Mouse (Mus musculus): ENCODE results near the gene Axdnd1. TPM values are rescaled to one million over a fixed set of nuclear protein-coding genes. Genes with fewer than 3 reads are reported as not detected.

The Axdnd1 gene
- polyA plus RNA-seq, 1 experiment = 0.20 TPM

GRCm38 (mm10) chr1:156442776-156443175 lies 21.8 kb upstream of the Axdnd1 start:
- WGBS = 65% methylated on average over 6 of the region's 6 CpGs
- Histone ChIP-seq H3K4me1 (ENCODE audit: control insufficient read depth, insufficient read depth, low read length) (no peaks in the 10 kb centered on the region; the same call in 1 of the 2 replicates), H3K4me3 (replicated peaks; ENCODE audit: extremely low read depth, low read depth, low read length) (no peak overlapping the region)
- TF ChIP-seq POLR2A (IDR thresholded peaks at IDR 0.05; ENCODE audit: borderline replicate concordance, extremely low read depth, low read depth, low read length) (no peak), CTCF (IDR thresholded peaks at IDR 0.05; ENCODE audit: insufficient read depth, low read length) (no peak)
- DNase-seq = no peak

GRCm38 (mm10) chr1:156442266-156442665 lies 21.3 kb upstream of the Axdnd1 start:
- 90% methylated on average over 12 of the region's 12 CpGs for WGBS
- H3K4me1 ChIP-seq (ENCODE audit: control insufficient read depth, insufficient read depth, low read length) = no peaks in the 10 kb centered on the region; the same call in 1 of the 2 replicates
- DNase-seq = no peak
- no peak for TF ChIP-seq POLR2A (IDR thresholded peaks at IDR 0.05; ENCODE audit: borderline replicate concordance, extremely low read depth, low read depth, low read length)
- TF ChIP-seq CTCF (IDR thresholded peaks at IDR 0.05; ENCODE audit: insufficient read depth, low read length) = no peak
- H3K4me3 ChIP-seq (replicated peaks; ENCODE audit: extremely low read depth, low read depth, low read length) = no peak overlapping the region

DNA sequence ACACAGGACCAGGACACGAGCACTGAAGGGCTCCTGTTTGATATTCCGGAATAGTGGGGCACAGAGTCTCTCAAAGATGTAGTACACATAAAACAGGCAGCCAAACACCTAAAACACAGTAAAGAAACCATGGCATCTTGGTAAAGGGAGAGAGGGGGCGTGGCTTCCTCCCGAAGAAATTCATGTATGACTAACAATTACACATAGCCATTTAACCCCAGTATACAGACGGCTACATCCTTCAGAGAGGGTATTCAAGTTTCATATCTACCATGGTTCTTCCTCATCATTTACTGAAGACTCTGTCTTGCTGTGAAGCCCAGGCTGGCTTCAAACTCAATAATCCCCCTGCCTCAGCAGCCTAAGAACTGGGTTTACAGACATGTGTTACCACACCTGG lies 16.8 kb upstream of the Axdnd1 start:
- no peak for DNase-seq
- Histone ChIP-seq H3K4me1 (ENCODE audit: control insufficient read depth, insufficient read depth, low read length) (no peaks in the 10 kb centered on the region), H3K4me3 (replicated peaks; ENCODE audit: extremely low read depth, low read depth, low read length) (no peak overlapping the region)
- 82% methylated on average over 5 of the region's 5 CpGs for WGBS
- TF ChIP-seq CTCF (IDR thresholded peaks at IDR 0.05; ENCODE audit: insufficient read depth, low read length) (no peak), POLR2A (IDR thresholded peaks at IDR 0.05; ENCODE audit: borderline replicate concordance, extremely low read depth, low read depth, low read length) (no peak)

DNA sequence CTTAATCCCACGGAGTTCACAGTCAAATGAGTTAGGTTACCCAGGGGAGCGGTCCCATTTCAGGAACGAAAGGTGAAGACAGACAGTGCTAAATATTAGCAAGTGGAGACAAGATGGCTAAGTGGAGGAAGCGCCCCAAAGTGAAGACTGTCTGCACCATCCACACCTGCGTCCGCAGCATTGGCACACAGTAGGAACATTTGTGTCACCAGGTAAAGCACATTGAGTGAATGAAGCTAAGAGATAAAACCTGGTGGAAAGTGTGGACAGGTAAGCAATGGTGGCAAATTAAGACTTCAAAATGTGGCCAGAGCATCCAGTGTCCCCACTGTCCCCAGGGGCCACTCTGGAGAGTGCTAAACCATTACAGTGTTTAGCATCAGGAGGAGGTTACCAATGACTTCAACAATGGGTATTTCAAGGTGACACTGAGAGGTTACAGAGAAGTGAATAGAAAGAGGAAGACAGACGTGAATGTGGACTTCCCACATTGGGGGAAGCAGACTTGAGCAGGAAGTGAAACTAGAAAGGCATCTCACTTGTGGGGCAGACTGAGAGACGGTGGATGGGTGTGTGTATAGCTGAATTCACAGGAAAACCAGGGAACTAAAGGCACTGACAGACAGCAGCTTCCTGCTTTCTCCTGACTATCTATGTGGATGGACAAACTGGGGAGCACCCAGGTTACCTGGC lies 16.2 kb upstream of the Axdnd1 start:
- TF ChIP-seq CTCF (IDR thresholded peaks at IDR 0.05; ENCODE audit: insufficient read depth, low read length) (no peak), POLR2A (IDR thresholded peaks at IDR 0.05; ENCODE audit: borderline replicate concordance, extremely low read depth, low read depth, low read length) (no peak)
- no peaks in the 10 kb centered on the region for H3K4me1 ChIP-seq (ENCODE audit: control insufficient read depth, insufficient read depth, low read length)
- H3K4me3 ChIP-seq (replicated peaks; ENCODE audit: extremely low read depth, low read depth, low read length) = no peak overlapping the region
- 88% methylated on average over 8 of the region's 8 CpGs for WGBS
- DNase-seq = no peak

- DNase-seq = no peak
- Histone ChIP-seq H3K4me1 (ENCODE audit: control insufficient read depth, insufficient read depth, low read length) (no peaks in the 10 kb centered on the region), H3K4me3 (replicated peaks; ENCODE audit: extremely low read depth, low read depth, low read length) (no peak overlapping the region)
- 84% methylated on average over 3 of the region's 3 CpGs for WGBS
- TF ChIP-seq POLR2A (IDR thresholded peaks at IDR 0.05; ENCODE audit: borderline replicate concordance, extremely low read depth, low read depth, low read length) (no peak), CTCF (IDR thresholded peaks at IDR 0.05; ENCODE audit: insufficient read depth, low read length) (no peak)
Observed at GRCm38 (mm10) chr1:156433497-156433896, 12.5 kb upstream of the Axdnd1 start.

GRCm38 (mm10) chr1:156432498-156432897 lies 11.5 kb upstream of the Axdnd1 start:
- no peak overlapping the region for H3K4me3 ChIP-seq (replicated peaks; ENCODE audit: extremely low read depth, low read depth, low read length)
- WGBS = 73% methylated on average over 10 of the region's 10 CpGs
- TF ChIP-seq CTCF (IDR thresholded peaks at IDR 0.05; ENCODE audit: insufficient read depth, low read length) (no peak), POLR2A (IDR thresholded peaks at IDR 0.05; ENCODE audit: borderline replicate concordance, extremely low read depth, low read depth, low read length) (no peak)
- no peaks in the 10 kb centered on the region for H3K4me1 ChIP-seq (ENCODE audit: control insufficient read depth, insufficient read depth, low read length)
- no peak for DNase-seq

GRCm38 (mm10) chr1:156428434-156428833 lies 7.5 kb upstream of the Axdnd1 start:
- no peak for DNase-seq
- Histone ChIP-seq H3K4me1 (ENCODE audit: control insufficient read depth, insufficient read depth, low read length) (no peaks in the 10 kb centered on the region), H3K4me3 (replicated peaks; ENCODE audit: extremely low read depth, low read depth, low read length) (no peak overlapping the region)
- TF ChIP-seq CTCF (IDR thresholded peaks at IDR 0.05; ENCODE audit: insufficient read depth, low read length) (no peak), POLR2A (IDR thresholded peaks at IDR 0.05; ENCODE audit: borderline replicate concordance, extremely low read depth, low read depth, low read length) (no peak)
- 83% methylated on average over 6 of the region's 6 CpGs for WGBS

DNA sequence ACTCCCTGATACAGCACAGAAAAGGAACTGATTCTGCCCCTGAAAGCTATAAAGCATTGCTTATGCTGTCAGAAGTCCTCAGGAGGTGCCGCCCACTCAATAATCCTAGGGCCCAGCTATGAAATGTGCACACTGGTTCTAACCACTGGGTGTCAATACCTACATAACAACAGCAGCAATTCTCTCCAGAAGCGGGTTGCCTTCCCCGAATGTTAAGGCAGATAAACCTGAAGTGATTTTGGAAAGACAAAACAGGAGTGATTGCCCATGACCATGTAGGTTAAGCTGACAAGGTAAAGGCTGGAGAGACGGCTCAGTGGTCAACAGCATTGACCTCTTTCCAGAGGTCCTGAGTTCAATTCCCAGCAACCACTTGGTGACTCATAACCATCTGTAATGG lies 4.8 kb upstream of the Axdnd1 start:
- Histone ChIP-seq H3K4me3 (replicated peaks; ENCODE audit: extremely low read depth, low read depth, low read length) (no peak overlapping the region), H3K4me1 (ENCODE audit: control insufficient read depth, insufficient read depth, low read length) (peaks cover 4% of the 10 kb centered on the region; the same call in 1 of the 2 replicates)
- 96% methylated on average over 4 of the region's 4 CpGs for WGBS
- no peak for DNase-seq
- TF ChIP-seq POLR2A (IDR thresholded peaks at IDR 0.05; ENCODE audit: borderline replicate concordance, extremely low read depth, low read depth, low read length) (no peak), CTCF (IDR thresholded peaks at IDR 0.05; ENCODE audit: insufficient read depth, low read length) (no peak)

DNA sequence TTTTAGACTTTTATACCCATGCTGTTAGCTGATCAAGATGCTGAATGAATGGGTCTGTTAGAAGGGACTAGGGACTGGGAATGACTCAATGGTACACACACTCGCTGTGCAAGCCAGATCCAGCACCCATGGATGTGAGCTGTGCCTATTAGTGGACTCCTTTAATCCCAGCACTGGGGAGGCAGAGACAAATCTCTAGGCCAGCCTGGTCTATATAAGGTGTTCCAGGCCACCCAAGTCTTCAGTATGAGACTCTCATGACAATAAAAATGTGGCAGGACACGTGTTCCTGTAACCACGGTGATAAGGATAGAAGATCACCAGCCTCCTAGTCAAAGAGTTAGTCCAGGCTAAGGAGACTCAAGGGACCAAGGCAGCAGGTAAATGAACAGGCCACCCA lies 3.1 kb upstream of the Axdnd1 start:
- Histone ChIP-seq H3K4me3 (replicated peaks; ENCODE audit: extremely low read depth, low read depth, low read length) (no peak overlapping the region), H3K4me1 (ENCODE audit: control insufficient read depth, insufficient read depth, low read length) (peaks cover 4% of the 10 kb centered on the region; the same call in 1 of the 2 replicates)
- WGBS = 92% methylated on average over 3 of the region's 3 CpGs
- no peak for DNase-seq
- TF ChIP-seq CTCF (IDR thresholded peaks at IDR 0.05; ENCODE audit: insufficient read depth, low read length) (no peak), POLR2A (IDR thresholded peaks at IDR 0.05; ENCODE audit: borderline replicate concordance, extremely low read depth, low read depth, low read length) (no peak)

DNA sequence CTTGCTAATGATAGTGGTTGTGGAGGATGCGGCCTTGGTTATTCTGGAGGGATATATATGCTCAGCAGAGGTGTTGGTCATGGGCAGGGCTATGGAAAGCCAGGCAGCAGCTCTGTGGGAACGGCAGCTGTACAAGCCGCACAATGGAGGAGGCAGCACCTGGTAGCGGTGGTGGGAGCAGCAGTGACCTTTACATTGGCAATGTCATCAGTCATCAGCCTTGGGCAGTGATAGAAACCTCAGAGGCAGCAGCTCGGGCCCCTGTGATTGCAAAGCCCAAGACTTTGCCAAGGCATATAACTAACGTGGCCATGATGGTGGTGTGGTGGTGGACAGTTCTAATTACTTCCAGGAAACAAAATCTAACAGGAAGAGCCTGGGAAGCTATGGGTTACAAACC lies 2.5 kb upstream of the Axdnd1 start:
- Histone ChIP-seq H3K4me3 (replicated peaks; ENCODE audit: extremely low read depth, low read depth, low read length) (no peak overlapping the region), H3K4me1 (ENCODE audit: control insufficient read depth, insufficient read depth, low read length) (peaks cover 4% of the 10 kb centered on the region; the same call in 1 of the 2 replicates)
- TF ChIP-seq POLR2A (IDR thresholded peaks at IDR 0.05; ENCODE audit: borderline replicate concordance, extremely low read depth, low read depth, low read length) = no peak
- no peak for TF ChIP-seq CTCF (IDR thresholded peaks at IDR 0.05; ENCODE audit: insufficient read depth, low read length)
- no peak for DNase-seq
- WGBS = 85% methylated on average over 6 of the region's 6 CpGs
